Mouse (Mus musculus): ENCODE data around the gene Thada. TPM values are rescaled to one million over a fixed set of nuclear protein-coding genes. Genes with fewer than 3 reads are reported as not detected.

Gene Thada
- polyA plus RNA-seq, 1 experiment from 2014 or later = 12.5 TPM

GRCm38 (mm10) chr17:84155516-84156226, 310.3 kb downstream of the Thada start:
- no peak overlapping the region for H3K4me3 ChIP-seq
- H3K9me3 ChIP-seq (replicated peaks) = no peaks in the 10 kb centered on the region
- WGBS = 70% methylated on average over 8 of the region's 8 CpGs
- no peak for DNase-seq (ENCODE audit: low spot score)
- peaks cover 62% of the 10 kb centered on the region for H3K4me1 ChIP-seq
- H3K27me3 ChIP-seq (ENCODE audit: low read depth, poor library complexity, severe bottlenecking) = peaks cover 66% of the 10 kb centered on the region
- H3K27ac ChIP-seq = peak overlapping the region; percentile 53
- no peaks in the 10 kb centered on the region for H3K36me3 ChIP-seq

GRCm38 (mm10) chr17:84155029-84155338, 311.0 kb downstream of the Thada start:
- H3K27me3 ChIP-seq (ENCODE audit: low read depth, poor library complexity, severe bottlenecking) = peaks cover 66% of the 10 kb centered on the region
- DNase-seq (ENCODE audit: low spot score) = no peak

GRCm38 (mm10) chr17:84154302-84155028, 311.5 kb downstream of the Thada start:
- 83% methylated on average over 11 of the region's 11 CpGs for WGBS
- H3K4me1 ChIP-seq = peaks cover 69% of the 10 kb centered on the region
- no peaks in the 10 kb centered on the region for H3K9me3 ChIP-seq (replicated peaks)
- peak overlapping the region; percentile 57 for H3K27ac ChIP-seq
- H3K36me3 ChIP-seq = no peaks in the 10 kb centered on the region
- peaks cover 66% of the 10 kb centered on the region for H3K27me3 ChIP-seq (ENCODE audit: low read depth, poor library complexity, severe bottlenecking)
- no peak overlapping the region for H3K4me3 ChIP-seq
- no peak for DNase-seq (ENCODE audit: low spot score)

More at GRCm38 (mm10) chr17:84155029-84155338, 311.0 kb downstream of the Thada start:
- H3K9me3 ChIP-seq (replicated peaks) = no peaks in the 10 kb centered on the region
- peaks cover 65% of the 10 kb centered on the region for H3K4me1 ChIP-seq
- WGBS = 91% methylated on average over 6 of the region's 6 CpGs
- H3K27ac ChIP-seq = peak overlapping the region; percentile 57
- no peaks in the 10 kb centered on the region for H3K36me3 ChIP-seq
- H3K4me3 ChIP-seq = no peak overlapping the region

DNA sequence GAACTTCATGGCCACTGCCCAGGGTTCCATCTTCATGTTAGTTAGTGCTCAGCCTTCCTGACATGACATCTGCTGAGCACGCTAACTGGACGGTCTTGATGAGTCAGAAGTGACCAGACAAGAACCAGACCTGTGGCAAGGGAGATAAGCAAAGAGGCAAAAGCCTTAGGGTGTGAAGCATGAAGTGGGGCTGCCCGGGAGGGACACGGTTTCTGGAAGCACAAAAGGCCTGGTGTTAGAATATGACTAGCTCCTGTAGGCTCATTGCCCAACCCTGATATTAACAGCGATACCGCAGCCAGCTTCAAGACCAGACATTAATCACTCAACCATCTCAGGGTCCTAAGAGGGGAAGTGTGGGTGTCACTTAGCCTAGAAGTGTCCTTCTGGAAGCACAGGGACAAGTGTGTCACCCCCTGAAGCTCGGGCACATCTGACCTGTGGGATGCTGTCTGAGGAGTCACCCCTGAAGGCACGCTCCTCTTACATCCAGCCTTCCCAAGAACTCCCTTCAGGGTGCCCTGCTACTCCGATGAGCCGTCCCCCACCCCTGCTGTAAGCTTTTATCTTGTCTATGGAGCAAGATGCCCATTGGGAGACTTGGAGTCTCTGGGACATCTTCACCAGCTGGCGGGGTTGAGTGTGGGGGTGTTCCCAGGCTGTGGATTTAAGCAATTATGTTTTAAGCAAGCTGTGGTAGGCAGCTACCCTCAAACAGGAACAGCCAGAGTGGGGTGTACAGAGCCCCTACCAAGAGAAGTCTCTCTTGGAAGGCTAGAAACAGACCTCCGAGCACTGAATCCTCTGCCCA, 312.8 kb downstream of the Thada start:
- Histone ChIP-seq H3K27me3 (ENCODE audit: low read depth, poor library complexity, severe bottlenecking) (peaks cover 65% of the 10 kb centered on the region), H3K27ac (0 out of 2 replicates have a peak overlapping the region, but pooled peaks have one; percentile 53)

DNA sequence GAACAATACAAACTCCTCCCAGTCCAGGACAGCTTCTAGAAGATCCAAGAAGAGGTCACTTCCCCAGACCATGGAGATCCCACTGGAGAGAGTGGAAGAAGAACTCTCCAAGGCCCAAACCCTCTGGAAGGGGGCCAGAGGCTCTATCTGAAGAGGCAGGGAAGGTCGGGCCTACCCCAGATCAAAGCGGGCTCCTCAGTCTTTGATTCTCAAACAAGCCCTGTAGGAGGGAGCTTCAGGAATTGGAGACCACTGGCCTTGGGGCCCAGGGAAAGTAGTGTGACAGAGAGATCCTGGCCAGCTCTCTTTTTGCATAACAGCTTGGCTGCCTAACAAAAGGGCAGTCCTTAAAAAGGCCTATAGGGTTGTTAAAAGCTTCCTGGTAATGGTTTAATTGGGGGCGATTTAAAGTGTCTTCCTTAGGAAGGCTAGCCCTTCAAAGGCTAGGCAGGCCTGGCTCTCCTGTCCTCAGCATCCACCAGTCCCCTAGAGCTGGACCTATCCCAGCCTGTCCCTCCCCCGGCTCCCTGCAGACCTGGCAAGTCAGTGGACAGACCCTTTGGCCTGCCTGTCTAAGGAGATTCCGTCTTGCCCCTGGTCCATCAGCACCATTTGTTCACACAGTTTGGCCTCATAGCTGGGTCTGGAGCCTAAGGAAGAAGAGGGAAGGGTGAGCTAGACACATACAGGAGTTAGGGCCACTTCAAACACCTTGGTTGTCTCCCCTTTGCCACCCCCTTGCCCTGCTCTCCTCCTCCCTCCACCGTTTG, 313.6 kb downstream of the Thada start:
- DNase-seq (ENCODE audit: low spot score) = no peak
- no peaks in the 10 kb centered on the region for H3K9me3 ChIP-seq (replicated peaks)
- no peaks in the 10 kb centered on the region for H3K36me3 ChIP-seq
- WGBS = 16% methylated on average over 6 of the region's 6 CpGs
- peaks cover 68% of the 10 kb centered on the region for H3K4me1 ChIP-seq
- H3K4me3 ChIP-seq = no peak overlapping the region
- H3K27ac ChIP-seq = peak overlapping the region; percentile 57; the same call in 1 of the 2 replicates
- peaks cover 58% of the 10 kb centered on the region for H3K27me3 ChIP-seq (ENCODE audit: low read depth, poor library complexity, severe bottlenecking)

More for the DNA sequence above, 312.8 kb downstream of the Thada start:
- no peaks in the 10 kb centered on the region for H3K36me3 ChIP-seq
- no peaks in the 10 kb centered on the region for H3K9me3 ChIP-seq (replicated peaks)
- no peak for DNase-seq (ENCODE audit: low spot score)
- 47% methylated on average over 12 of the region's 12 CpGs for WGBS
- no peak overlapping the region for H3K4me3 ChIP-seq
- H3K4me1 ChIP-seq = peaks cover 70% of the 10 kb centered on the region

GRCm38 (mm10) chr17:84151306-84151705, 314.7 kb downstream of the Thada start:
- peaks cover 48% of the 10 kb centered on the region for H3K27me3 ChIP-seq (ENCODE audit: low read depth, poor library complexity, severe bottlenecking)
- no peak for DNase-seq (ENCODE audit: low spot score)
- H3K27ac ChIP-seq = peak overlapping the region; percentile 57; the same call in 1 of the 2 replicates
- H3K4me3 ChIP-seq = no peak overlapping the region
- no peaks in the 10 kb centered on the region for H3K36me3 ChIP-seq
- H3K9me3 ChIP-seq (replicated peaks) = no peaks in the 10 kb centered on the region
- H3K4me1 ChIP-seq = peaks cover 68% of the 10 kb centered on the region
- WGBS = 36% methylated on average over 6 of the region's 6 CpGs

- Histone ChIP-seq H3K27ac (no peak overlapping the region), H3K4me1 (peaks cover 73% of the 10 kb centered on the region), H3K27me3 (ENCODE audit: low read depth, poor library complexity, severe bottlenecking) (peaks cover 39% of the 10 kb centered on the region), H3K36me3 (no peaks in the 10 kb centered on the region), H3K9me3 (replicated peaks) (no peaks in the 10 kb centered on the region), H3K4me3 (no peak overlapping the region)
- DNase-seq (ENCODE audit: low spot score) = no peak
- 74% methylated on average over 8 of the region's 8 CpGs for WGBS
These were observed 315.7 kb downstream of the Thada start for GRCm38 (mm10) chr17:84150291-84150690.

DNA sequence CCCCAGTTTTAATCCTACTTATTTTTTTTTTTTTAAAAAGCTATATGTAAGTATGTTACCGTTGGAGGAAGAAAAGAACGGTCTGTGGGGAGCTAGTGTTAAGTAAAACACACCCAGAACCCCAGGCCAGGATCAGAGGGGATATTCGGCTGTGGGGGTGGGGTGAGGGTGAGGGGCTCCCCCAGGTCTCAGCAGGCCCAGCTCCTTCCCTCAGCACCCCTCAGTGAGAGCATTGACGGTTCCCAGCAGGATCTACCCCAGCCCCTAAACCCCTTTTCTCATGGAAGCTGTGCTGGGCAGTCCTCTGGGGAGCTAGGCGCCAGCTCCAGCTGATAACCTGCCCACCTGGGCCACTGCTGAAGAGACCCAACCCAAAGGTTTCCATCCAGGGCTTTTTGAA, 316.4 kb downstream of the Thada start:
- DNase-seq (ENCODE audit: low spot score) = no peak
- Histone ChIP-seq H3K4me3 (no peak overlapping the region), H3K27ac (peak overlapping the region; percentile 61), H3K27me3 (ENCODE audit: low read depth, poor library complexity, severe bottlenecking) (peaks cover 34% of the 10 kb centered on the region), H3K4me1 (peaks cover 74% of the 10 kb centered on the region), H3K9me3 (replicated peaks) (no peaks in the 10 kb centered on the region), H3K36me3 (no peaks in the 10 kb centered on the region)
- WGBS = 50% methylated on average over 5 of the region's 5 CpGs

GRCm38 (mm10) chr17:84148499-84149484, 317.2 kb downstream of the Thada start:
- no peak overlapping the region for H3K4me3 ChIP-seq

GRCm38 (mm10) chr17:84147183-84148108, 318.6 kb downstream of the Thada start:
- Histone ChIP-seq H3K36me3 (no peaks in the 10 kb centered on the region), H3K9me3 (replicated peaks) (no peaks in the 10 kb centered on the region), H3K4me1 (peaks cover 75% of the 10 kb centered on the region), H3K27me3 (ENCODE audit: low read depth, poor library complexity, severe bottlenecking) (peaks cover 13% of the 10 kb centered on the region), H3K27ac (peak overlapping the region; percentile 74), H3K4me3 (no peak overlapping the region)
- 63% methylated on average over 11 of the region's 11 CpGs for WGBS
- DNase-seq (ENCODE audit: low spot score) = no peak

More at GRCm38 (mm10) chr17:84148499-84149484, 317.2 kb downstream of the Thada start:
- Histone ChIP-seq H3K4me1 (peaks cover 69% of the 10 kb centered on the region), H3K9me3 (replicated peaks) (no peaks in the 10 kb centered on the region), H3K27me3 (ENCODE audit: low read depth, poor library complexity, severe bottlenecking) (peaks cover 27% of the 10 kb centered on the region), H3K27ac (peak overlapping the region; percentile 75), H3K36me3 (no peaks in the 10 kb centered on the region)
- peak; percentile 62 for DNase-seq (ENCODE audit: low spot score)
- 32% methylated on average over 11 of the region's 11 CpGs for WGBS
